Mouse (Mus musculus) erythroblast, embryonic 14.5 days (primary cell): ENCODE results near the gene Pigf.
"Not testable (repeated sequence)": the region's sequence is repeated elsewhere in the genome, so short reads cannot be mapped to it uniquely, and the experiment has no call there.

ENCODE experiments used
- GATA1 ChIP-seq: IDR thresholded peaks from 2 replicates; pipeline ENCODE4 v1.6.1; 2012; ENCODE audit warnings: low read length, inconsistent platforms, mixed read lengths
- TAL1 ChIP-seq: IDR thresholded peaks from 3 replicates; pipeline ENCODE4 v1.6.1; 2012; ENCODE audit warnings: low read length, inconsistent platforms, mixed read lengths

- not testable (repeated sequence) for TF ChIP-seq TAL1, GATA1
These were observed 47.0 kb upstream of the Pigf start for GRCm38 (mm10) chr17:87072183-87072582.
